Mouse (Mus musculus) embryonic facial prominence, embryonic 10.5 days (tissue): ENCODE results near the gene 1700013F07Rik. TPM values are rescaled to one million over a fixed set of nuclear protein-coding genes. Genes with fewer than 3 reads are reported as not detected.

ENCODE experiments used
- DNase-seq: peaks from one replicate; pipeline ENCODE4 v3.0.0-alpha.2; 2017; ENCODE audit warnings: low spot score
- H3K27ac ChIP-seq: fragments of 300-500 bp; sonication (generic); replicated peaks from 2 replicates; pipeline ENCODE4 v1.5.1; 2016; ENCODE audit warnings: mild to moderate bottlenecking
- H3K27me3 ChIP-seq: fragments of 300-500 bp; sonication (generic); replicated peaks from 2 replicates; pipeline ENCODE4 v1.6.1; 2016; ENCODE audit warnings: low read depth, mild to moderate bottlenecking; ENCODE audit not compliant: poor library complexity, severe bottlenecking
- H3K36me3 ChIP-seq: fragments of 300-500 bp; sonication (generic); replicated peaks from 2 replicates; pipeline ENCODE4 v1.6.1; 2016; ENCODE audit warnings: mild to moderate bottlenecking, moderate library complexity
- H3K4me1 ChIP-seq: fragments of 300-500 bp; sonication (generic); 2 replicates; pipeline ENCODE4 v1.6.1; 2016
- H3K4me3 ChIP-seq: fragments of 300-500 bp; sonication (generic); 2 replicates; pipeline ENCODE4 v1.5.1; 2016; ENCODE audit warnings: mild to moderate bottlenecking, moderate library complexity
- H3K9me3 ChIP-seq: fragments of 300-500 bp; sonication (generic); 2 replicates; pipeline ENCODE4 v1.6.1; 2016; ENCODE audit warnings: mild to moderate bottlenecking
- WGBS: fragments of 180-500 bp; shearing (Covaris S2); methylation state at CpG from one replicate; pipeline ENCODE4 v1.1.7; 2016; 5-methylcytosine and 5-hydroxymethylcytosine counted together
- polyA plus RNA-seq: library from polyadenylated mRNA; unstranded; fragments of >200 nt; fragmentation: Nextera tagmentation; extraction: Ambion mirVana; gene quantifications from 2 replicates; pipeline ENCODE4 v1.2.1, GENCODE M21; 2016

The 1700013F07Rik gene
- polyA plus RNA-seq, 1 experiment from 2014 or later: not detected

DNA sequence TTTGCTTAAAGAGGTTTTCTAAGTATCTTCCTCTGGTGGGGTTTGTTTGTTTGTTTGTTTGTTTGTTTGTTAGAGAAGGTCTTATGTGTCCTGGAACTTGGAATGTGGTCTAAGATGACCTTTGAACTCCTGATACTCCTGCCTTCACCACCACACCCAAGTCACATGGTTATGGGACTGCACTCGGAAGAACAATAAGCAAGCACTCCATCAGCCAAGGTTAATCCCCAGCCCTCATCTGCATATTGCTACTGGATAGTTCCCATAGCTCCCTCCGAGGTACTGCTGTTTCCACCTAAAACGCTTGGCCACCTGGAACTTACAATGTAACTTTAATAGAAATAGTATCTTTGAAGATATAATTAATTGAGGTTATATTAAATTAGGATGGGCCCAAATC is 20.5 kb upstream of the 1700013F07Rik start:
- H3K27me3 ChIP-seq: no peaks in the 10 kb centered on the region
- H3K4me1 ChIP-seq: peaks cover 20% of the 10 kb centered on the region
- DNase-seq: no peak
- no peak overlapping the region for H3K27ac ChIP-seq
- H3K36me3 ChIP-seq: no peaks in the 10 kb centered on the region
- no peaks in the 10 kb centered on the region for H3K9me3 ChIP-seq
- WGBS: 72% methylated on average over 3 of the region's 3 CpGs
- no peak overlapping the region for H3K4me3 ChIP-seq

DNA sequence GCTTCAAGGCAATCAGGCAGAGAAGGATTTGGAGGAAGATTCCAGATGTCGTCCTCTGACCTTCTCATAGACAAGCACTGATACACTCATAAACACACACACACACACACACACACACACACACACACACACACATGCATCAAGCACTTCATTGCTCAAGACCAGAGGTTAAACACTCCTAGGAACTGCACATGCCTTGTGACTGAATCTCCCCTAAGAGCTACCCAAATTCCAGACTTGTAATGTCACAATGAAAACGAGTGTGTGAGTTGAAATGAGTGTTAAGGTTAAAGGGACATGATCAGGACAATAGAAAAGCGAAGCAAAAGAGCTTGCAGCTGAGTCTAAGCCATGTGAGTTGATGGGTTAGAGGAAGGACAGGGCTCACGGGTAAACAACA is 15.7 kb upstream of the 1700013F07Rik start:
- Histone ChIP-seq H3K27ac (no peak overlapping the region), H3K36me3 (no peaks in the 10 kb centered on the region), H3K27me3 (no peaks in the 10 kb centered on the region), H3K4me3 (no peak overlapping the region), H3K9me3 (no peaks in the 10 kb centered on the region), H3K4me1 (no peaks in the 10 kb centered on the region)
- DNase-seq: no peak
- WGBS: 63% methylated on average over 4 of the region's 4 CpGs

GRCm38 (mm10) chr3:108523415-108523814 is 10.5 kb upstream of the 1700013F07Rik start:
- 91% methylated on average over 4 of the region's 4 CpGs for WGBS
- Histone ChIP-seq H3K4me3 (no peak overlapping the region), H3K4me1 (no peaks in the 10 kb centered on the region), H3K27me3 (no peaks in the 10 kb centered on the region), H3K27ac (no peak overlapping the region), H3K36me3 (no peaks in the 10 kb centered on the region), H3K9me3 (no peaks in the 10 kb centered on the region)
- DNase-seq: no peak

DNA sequence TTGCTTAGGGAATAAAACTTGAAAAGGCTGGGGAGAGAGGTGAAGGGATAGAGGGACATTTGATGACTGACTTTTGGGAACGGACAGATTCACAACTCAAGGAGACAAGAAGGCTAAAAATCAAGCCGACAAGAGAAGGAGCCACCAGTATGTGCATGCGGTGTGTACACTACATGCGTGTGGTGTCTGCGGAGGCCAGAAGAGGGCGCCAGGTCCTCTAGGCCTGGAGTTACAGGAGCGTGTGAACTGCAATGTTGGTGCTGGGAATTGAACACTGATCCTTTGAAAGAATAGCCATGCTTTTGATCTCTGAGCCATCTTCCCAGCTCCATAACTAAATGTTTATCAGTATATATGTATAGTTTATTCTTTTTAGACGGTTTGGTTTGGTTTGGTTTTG is 5.5 kb upstream of the 1700013F07Rik start:
- WGBS: 93% methylated on average over 8 of the region's 8 CpGs
- Histone ChIP-seq H3K27me3 (0 out of 2 replicates have a peak, but pooled peaks cover 1% of the 10 kb centered on the region), H3K4me1 (no peaks in the 10 kb centered on the region), H3K36me3 (no peaks in the 10 kb centered on the region), H3K27ac (no peak overlapping the region), H3K9me3 (no peaks in the 10 kb centered on the region), H3K4me3 (no peak overlapping the region)
- no peak for DNase-seq

GRCm38 (mm10) chr3:108533114-108533885 is 650 bp upstream of the 1700013F07Rik start:
- no peak for DNase-seq
- Histone ChIP-seq H3K4me3 (no peak overlapping the region), H3K9me3 (no peaks in the 10 kb centered on the region), H3K27ac (no peak overlapping the region), H3K4me1 (peaks cover 17% of the 10 kb centered on the region), H3K36me3 (no peaks in the 10 kb centered on the region), H3K27me3 (peaks cover 41% of the 10 kb centered on the region)
- 83% methylated on average over 9 of the region's 9 CpGs for WGBS

- H3K27me3 ChIP-seq: peaks cover 45% of the 10 kb centered on the region
- H3K4me3 ChIP-seq: peak overlapping the region; percentile 64
- no peak for DNase-seq
- H3K27ac ChIP-seq: no peak overlapping the region
- H3K9me3 ChIP-seq: no peaks in the 10 kb centered on the region
- WGBS: 5% methylated on average over 15 of the region's 15 CpGs
- peaks cover 17% of the 10 kb centered on the region for H3K4me1 ChIP-seq
- H3K36me3 ChIP-seq: no peaks in the 10 kb centered on the region
These were observed 2.1 kb downstream of the 1700013F07Rik start for GRCm38 (mm10) chr3:108535896-108536516.

GRCm38 (mm10) chr3:108536517-108537260 is 2.7 kb downstream of the 1700013F07Rik start, which contains the start of gene 5330417C22Rik:
Gene 5330417C22Rik, minus strand, starts transcription at chr3:108536536.
- Histone ChIP-seq H3K27ac (no peak within 1 kb of the TSS), H3K4me3 (peak within 1 kb of the TSS; percentile 64), H3K4me1 (peaks cover 17% of the 10 kb centered on the region), H3K36me3 (no peaks in the 10 kb centered on the region), H3K9me3 (no peaks in the 10 kb centered on the region), H3K27me3 (peaks cover 45% of the 10 kb centered on the region)
- WGBS: 2% methylated on average over 35 of the region's 35 CpGs
- DNase-seq: peak; percentile 67

GRCm38 (mm10) chr3:108537303-108537702 is 3.4 kb downstream of the 1700013F07Rik start:
- 5% methylated on average over 17 of the region's 17 CpGs for WGBS
- Histone ChIP-seq H3K9me3 (no peaks in the 10 kb centered on the region), H3K27ac (no peak overlapping the region), H3K36me3 (no peaks in the 10 kb centered on the region), H3K27me3 (peaks cover 45% of the 10 kb centered on the region), H3K4me1 (peaks cover 17% of the 10 kb centered on the region), H3K4me3 (peak overlapping the region; percentile 51)
- peak; percentile 88 for DNase-seq

DNA sequence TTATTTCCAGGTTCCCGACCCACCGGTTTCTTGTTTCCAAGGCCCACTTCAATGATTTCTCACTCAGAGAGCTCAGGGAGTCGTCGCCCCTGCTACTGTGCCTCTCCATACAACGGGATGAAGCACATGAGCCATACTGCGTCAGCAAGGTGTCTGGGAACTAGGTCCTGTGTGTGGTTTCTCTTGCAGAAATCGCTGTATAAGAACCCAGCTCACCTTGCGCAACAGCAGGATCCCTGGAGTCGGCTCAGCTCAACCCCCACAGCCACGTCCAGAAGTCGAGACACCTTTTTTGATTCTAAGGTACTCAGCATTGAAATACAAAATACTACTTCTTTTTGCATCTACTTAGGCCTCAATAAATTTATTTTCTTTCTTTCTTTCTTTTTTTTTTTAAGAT is 8.3 kb downstream of the 1700013F07Rik start:
- Histone ChIP-seq H3K27me3 (0 out of 2 replicates have a peak, but pooled peaks cover 9% of the 10 kb centered on the region), H3K27ac (no peak overlapping the region), H3K9me3 (no peaks in the 10 kb centered on the region), H3K4me3 (no peak overlapping the region), H3K4me1 (peaks cover 4% of the 10 kb centered on the region), H3K36me3 (no peaks in the 10 kb centered on the region)
- 84% methylated on average over 11 of the region's 11 CpGs for WGBS
- DNase-seq: no peak

DNA sequence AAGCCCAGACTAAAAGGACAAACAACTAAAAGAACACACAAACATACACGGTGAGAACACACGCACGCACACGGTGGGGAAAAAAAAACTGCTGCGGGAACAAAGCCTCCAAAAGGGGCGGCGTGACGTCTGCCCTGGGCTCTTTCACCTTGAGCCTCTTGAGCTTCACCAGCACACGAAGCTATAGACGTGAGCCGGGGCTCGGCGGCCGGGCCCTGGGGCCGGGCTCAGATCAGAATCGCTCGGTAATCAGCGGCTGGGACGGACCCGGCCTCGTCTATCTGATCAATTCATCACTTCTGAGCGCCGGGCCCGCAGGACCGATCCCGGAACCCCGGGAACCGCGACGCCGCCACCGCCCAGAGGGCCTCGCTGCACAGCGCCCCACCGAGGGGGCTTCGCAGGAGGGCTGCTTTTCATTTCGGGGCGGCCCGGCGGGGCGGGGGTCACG is 20.2 kb downstream of the 1700013F07Rik start:
- Histone ChIP-seq H3K9me3 (no peaks in the 10 kb centered on the region), H3K27ac (peak overlapping the region; percentile 97), H3K27me3 (no peaks in the 10 kb centered on the region), H3K4me3 (peak overlapping the region; percentile 91), H3K4me1 (peaks cover 8% of the 10 kb centered on the region; the same call in 1 of the 2 replicates), H3K36me3 (peaks cover 24% of the 10 kb centered on the region)
- no peak for DNase-seq
- 1% methylated on average over 42 of the region's 42 CpGs for WGBS

DNA sequence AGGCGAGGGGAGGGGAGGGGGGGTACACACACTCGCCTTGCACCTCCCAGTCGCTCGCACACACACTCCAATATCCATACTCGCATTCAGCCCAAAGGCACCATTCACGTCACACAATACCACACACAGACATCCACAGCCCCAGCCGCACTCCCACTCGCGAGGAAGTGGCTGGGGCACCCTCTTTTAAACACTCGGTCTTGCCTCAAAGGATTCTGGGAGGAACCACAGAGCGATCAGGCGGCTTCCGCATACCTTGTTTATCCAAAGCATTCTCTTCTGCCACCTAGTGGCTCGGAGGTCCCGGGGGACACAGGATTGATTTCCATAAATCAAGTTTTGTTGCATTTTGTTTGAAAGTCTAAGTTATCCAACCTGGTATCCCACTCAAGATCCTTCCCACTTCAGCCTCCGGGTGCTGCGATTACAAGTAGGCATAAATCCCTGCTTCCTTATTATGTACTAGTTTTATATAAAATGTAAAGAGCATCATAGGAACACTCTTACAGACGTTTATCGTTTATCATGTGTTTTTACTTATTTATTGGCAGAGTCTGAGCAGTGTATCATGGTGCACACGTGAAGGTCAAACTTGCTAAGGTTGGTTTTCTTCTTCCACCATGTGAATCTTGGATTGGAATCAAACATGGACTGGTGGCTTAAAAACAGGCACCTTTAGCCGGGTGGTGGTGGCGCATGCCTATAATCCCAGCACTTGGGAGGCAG is 20.8 kb downstream of the 1700013F07Rik start:
- 18% methylated on average over 22 of the region's 22 CpGs for WGBS
- H3K36me3 ChIP-seq: peaks cover 30% of the 10 kb centered on the region

GRCm38 (mm10) chr3:108557888-108558287 is 23.9 kb downstream of the 1700013F07Rik start:
- no peak for DNase-seq
- Histone ChIP-seq H3K4me1 (peaks cover 24% of the 10 kb centered on the region), H3K36me3 (peaks cover 36% of the 10 kb centered on the region), H3K4me3 (no peak overlapping the region), H3K9me3 (no peaks in the 10 kb centered on the region), H3K27me3 (no peaks in the 10 kb centered on the region), H3K27ac (no peak overlapping the region)
- WGBS: 91% methylated on average over 4 of the region's 4 CpGs

More for the DNA sequence above, 20.8 kb downstream of the 1700013F07Rik start:
- H3K27me3 ChIP-seq: no peaks in the 10 kb centered on the region
- peak; percentile 92 for DNase-seq
- H3K27ac ChIP-seq: peak overlapping the region; percentile 97
- H3K4me3 ChIP-seq: peak overlapping the region; percentile 91
- no peaks in the 10 kb centered on the region for H3K9me3 ChIP-seq
- H3K4me1 ChIP-seq: peaks cover 8% of the 10 kb centered on the region; the same call in 1 of the 2 replicates
